Mouse (Mus musculus): ENCODE results near the gene Cnih2.

DNA sequence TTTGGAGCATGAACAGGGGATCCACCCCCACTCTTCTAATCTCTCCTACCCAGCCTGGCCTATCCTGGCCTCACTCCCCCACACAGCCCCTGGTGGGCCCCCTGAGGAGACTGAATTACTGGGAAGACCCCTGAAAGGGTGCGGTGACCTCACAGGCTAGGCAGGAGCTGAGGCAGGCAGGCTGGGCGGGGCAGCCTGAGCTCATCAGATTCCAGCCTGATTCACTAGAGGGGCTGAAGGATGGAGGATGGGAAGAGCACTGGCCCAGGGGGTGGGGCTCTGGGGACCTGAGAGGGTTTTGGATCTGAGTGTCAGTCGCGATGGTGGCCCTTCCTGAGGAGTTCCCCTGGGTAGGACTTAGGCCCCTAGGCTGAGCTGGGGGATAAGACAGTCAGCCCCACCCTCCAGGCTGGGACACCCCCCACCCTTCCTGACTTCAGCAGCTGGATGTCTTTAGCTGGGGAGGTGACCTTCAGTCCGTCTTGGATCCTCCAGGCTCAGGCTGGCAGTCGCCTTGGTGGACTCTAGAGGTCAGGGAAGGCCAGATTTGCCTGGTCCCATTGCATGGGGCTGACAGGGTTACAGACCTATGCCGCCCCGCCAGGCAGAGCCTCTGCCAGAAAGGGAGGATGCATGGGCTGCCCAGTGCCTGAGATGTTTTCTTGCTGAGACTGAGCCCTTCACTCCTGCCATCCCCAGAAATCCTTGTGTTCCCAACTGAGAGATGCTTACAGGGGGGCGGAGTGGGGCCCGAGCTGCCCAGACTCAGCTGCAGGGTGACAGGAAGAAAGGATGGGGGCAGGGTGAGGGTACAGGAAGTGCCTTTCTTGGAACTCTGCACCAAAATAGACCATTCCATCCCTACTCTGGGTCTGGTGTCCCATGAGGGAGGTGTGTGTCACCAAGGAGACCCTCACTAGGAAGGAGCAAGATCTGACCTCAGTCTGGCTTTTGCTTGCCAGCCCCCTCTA, 39.2 kb downstream of the Cnih2 start:
- TF ChIP-seq CTCF (IDR thresholded peaks at IDR 0.05; ENCODE audit: control insufficient read depth, insufficient read depth, insufficient replicate concordance, low read depth, low read length) (no peak), POLR2A (IDR thresholded peaks at IDR 0.05; ENCODE audit: control insufficient read depth, low read depth, low read length) (no peak)

Data from testis, adult 2 months (tissue).